Mouse (Mus musculus) adrenal gland, postnatal 10 days (tissue): ENCODE data around the gene Ndufa4l2. TPM values are rescaled to one million over a fixed set of nuclear protein-coding genes. Genes with fewer than 3 reads are reported as not detected.
A peak's percentile ranks its signal among the peaks of the same experiment; 100 is the strongest.

Experiments
- DNase-seq: peaks from one replicate; pipeline ENCODE4 v3.0.0; 2021; ENCODE audit warnings: mixed read lengths
- long read RNA-seq, 2 experiments: library from polyadenylated mRNA; stranded (forward); transcript quantifications; one replicate each; pipeline ENCODE4 v2.0.0; 2021
- total RNA-seq, 2 experiments: library from RNA; stranded (reverse); gene quantifications; 2 replicates each; pipeline ENCODE4 v1.2.3; 2021

Ndufa4l2 gene
- total RNA-seq, result 10 to 100 TPM; 49.3 to 56.4 TPM
- long read RNA-seq, experiment 1, transcript Ndufa4l2-201 (4 exons, 934 nt), result major isoform, 35 of 56 reads
- long read RNA-seq, experiment 1, partial matches to known transcripts, result 7 of 56 reads
- long read RNA-seq, experiment 1, other reads (novel, unspliced or antisense), result 13 of 56 reads
- long read RNA-seq, experiment 2, transcript Ndufa4l2-201 (4 exons, 934 nt), result major isoform, 26 of 36 reads
- long read RNA-seq, experiment 2, partial matches to known transcripts, result 3 of 36 reads
- long read RNA-seq, experiment 2, other reads (novel, unspliced or antisense), result 4 of 36 reads

DNA sequence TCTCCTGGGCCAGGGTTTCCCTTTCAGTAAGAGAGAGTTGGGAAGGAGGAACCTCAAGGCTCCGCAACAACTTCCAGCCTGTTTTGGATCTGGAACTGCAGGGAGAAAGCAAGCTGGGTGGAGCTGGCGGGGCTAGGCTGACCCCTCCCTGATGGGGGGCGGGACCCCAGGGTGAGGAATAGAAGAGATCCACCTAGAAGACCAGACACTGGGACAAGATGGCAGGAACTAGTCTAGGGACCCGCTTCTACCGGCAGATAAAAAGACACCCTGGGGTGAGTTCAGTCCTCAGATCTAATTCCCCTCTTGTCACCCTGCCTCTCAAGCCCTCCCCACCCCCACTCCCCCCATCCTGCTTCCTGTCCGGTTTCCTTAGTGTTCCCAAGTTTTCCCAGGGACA is at the start of gene Ndufa4l2:
Gene Ndufa4l2 (plus strand): TSS at position 204 of the 400 bp plus-strand sequence.
- no peak for DNase-seq

DNA sequence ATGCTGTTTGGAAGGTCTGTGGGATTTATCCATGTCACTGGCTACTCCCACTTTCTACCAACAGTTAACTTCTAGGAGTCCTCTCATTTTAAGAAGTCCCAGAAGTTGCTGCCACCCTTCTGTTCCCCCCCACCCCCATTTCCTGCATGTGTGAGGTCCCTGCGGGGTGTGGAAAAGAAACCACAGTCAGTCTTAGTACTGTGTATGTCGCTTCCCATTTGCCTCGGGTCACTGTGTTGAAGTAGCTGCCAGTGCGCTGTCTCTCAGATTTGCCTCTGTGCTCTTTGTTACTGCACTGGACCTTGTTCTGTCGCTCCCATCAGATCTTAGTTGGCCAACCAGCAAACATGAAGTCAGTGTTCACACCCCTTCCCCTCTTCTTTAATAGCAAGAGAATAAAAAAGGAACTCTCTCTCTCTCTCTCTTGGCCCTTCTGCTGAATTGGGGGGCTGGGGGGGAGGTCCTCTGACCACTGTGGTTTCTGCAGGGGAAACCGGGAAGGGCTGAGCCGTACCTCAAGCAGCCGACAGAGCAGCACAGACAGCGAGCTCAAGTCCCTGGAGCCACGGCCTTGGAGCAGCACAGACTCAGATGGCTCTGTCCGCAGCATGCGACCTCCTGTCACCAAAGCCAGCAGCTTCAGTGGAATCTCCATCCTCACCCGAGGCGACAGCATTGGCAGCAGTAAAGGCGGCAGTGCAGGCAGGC is 43.3 kb upstream of the Ndufa4l2 start:
- no peak for DNase-seq

DNA sequence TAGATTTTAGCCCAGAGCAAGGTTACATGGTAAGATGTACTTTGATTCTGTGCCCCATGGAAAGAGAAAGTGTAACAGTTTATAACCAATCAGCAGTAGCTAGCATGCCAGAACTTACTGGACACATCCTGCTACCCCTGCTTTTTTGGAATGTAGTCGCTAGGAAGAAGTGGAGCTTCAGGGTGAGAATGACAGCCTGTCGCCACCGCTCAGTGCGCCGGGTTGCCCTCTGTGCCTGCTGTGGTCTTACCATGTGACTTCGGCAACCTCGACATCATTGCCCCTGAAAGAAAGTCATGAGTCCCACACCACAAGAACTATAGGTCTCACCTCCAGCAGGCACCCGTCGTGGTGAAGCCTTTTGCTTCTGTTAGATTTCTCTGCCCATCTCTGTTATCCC is 42.0 kb upstream of the Ndufa4l2 start:
- no peak for DNase-seq

DNA sequence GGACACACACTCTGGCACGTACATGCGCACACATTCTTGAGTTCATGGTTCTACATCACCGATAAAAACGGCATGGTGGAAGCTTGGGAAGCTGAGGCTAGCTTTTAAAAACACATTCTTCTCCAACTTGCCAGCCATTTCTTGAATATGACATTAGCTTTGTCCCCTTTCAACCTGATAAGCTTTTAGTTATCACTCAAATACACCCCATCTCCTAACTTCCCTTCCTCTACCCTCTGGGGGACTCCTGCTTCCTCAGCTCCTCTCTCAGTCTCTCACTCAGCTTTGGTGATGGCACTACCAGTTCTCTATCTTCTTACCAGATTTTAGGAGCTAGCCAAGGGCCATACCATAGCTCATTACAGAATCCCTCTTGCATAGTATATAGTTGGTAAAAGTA is 39.6 kb upstream of the Ndufa4l2 start:
- no peak for DNase-seq

DNA sequence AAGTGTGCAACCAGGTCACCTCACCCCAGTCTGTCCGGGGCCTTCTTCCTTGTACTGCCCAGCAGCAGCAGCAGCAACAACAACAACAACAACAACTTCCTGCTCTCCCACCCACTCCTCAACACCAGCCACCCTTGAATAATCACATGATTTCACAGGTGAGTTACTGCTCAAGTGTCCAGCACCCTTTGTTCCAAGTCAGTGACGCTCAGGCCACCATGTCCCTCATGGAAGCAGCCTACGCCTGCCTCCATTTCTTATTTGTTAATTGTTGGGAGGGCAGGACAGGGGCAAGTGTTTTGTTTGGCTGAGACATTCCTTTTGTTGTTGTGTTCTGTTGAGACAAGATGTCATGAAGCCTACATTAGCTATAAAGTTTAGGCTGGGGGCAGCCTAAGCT is 38.2 kb upstream of the Ndufa4l2 start:
- no peak for DNase-seq

DNA sequence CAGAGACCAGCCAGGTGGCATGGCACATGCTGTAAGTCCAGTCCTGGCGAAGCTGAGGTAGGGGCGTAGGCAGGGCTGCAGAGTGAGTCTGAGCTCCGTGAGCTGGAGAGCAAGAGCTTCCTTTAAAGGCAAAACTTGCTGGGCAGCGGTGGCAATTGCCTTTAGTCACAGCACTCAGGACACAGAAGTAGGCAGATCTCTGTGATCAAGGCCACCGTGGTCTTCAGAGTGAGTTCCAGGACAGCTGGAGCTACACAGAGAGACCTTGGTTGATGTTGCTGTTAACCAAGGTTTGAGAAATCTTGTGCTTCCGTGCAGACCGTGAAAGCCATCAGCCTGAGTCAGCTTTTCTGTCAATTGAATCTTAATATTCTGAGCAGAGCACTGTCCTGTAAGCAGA is 37.5 kb upstream of the Ndufa4l2 start:
- peak; percentile 46 for DNase-seq

DNA sequence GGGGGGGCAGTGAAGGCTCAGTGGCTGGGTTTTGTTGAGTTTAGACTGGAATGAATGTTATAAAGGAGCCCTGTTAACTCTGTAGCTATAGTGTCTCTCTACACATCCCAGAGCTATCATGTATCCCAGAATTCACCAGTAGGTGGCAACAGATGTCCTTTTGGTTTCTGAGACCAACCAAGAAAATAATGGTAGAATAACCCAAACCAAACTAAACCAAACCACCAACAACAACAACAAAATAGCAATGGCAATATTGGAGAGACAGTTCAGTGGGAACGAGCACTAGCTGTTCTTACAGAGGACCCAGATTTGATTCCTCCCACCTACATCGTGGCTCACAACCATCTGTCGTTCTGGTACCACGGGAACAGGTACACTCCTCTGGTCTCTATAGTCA is 35.6 kb upstream of the Ndufa4l2 start:
- peak; percentile 53 for DNase-seq

DNA sequence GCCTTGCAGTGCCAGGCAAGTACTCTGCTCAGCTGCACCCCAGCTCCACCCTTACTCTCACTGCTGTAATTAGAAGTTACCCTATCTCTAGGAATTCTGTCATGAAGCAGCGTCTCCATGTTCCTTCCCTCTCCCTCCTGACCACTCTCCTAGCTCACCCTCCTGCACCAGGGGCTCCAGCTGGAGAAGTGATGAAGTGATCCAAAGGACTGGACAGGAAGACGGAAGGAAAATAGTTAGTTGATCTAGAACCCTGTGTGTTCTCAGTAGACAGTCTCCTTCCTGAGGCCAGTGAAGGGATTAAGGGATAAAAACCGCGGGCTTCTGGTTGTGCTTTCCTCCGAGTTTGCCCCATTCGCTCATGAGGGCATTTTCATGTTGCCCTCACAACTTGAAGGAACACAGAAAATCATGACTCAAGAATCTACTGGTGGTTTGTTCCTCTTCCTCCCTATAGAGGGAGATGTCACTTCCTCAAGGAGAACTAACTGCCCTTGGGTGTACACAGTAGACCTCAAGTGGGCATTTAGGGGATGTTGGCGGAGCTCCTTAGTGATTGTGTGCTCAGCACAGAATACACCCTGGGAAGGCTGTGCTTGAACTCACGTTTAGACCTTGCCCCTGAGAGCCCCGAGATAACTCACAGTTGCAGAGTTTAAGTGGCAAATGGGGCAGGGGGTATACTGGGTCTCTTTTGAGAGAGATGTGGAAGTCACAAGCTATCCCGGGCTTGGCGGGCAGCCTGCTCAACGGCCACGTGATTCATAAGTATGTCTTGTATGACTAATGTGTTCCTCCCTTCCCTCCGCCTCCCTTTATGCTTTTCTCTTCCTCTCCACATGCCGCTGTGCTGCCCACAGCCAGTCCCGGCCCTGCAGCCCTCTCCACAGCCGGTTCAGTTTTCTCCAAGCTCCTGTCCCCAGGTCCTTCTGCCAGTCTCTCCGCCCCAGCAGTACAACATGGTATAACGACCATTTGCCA is 33.6 kb upstream of the Ndufa4l2 start:
- DNase-seq, result peak; percentile 78

DNA sequence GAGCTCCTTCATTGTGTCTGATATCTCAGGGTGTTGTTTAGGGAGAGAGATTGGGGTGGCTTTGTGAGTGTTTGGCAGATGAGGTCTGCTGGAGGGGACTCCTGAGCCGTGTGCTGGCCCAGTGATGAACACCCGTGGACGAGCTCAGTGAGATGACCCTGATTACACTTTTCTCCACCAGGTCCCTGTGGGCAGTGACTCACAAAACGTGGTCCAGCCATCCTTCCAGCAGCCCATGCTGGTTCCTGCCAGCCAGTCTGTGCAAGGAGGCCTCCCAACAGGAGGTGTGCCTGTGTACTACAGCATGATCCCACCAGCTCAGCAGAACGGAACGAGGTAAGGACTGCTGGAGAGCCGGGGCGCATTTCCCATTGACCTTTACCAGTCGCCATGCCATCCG is 29.5 kb upstream of the Ndufa4l2 start:
- no peak for DNase-seq

DNA sequence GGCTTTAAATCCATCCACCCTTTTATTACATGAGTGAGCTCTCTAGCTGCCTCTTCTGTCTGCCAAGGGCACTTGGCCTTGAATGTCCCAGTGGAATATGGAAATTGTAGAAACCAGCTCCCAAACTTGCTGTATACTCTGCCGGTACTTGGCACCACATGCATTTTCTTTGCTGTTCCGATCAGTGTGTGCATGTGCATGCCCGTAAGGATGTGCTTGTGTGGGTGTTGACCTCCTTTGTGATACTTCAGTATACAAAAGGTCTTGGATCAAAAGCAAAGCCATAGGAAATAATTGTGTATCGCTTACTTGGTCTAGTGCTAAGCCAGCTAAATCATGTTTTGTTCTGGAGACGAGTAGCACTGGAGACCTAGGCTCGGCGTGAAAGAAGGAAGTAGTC is 25.9 kb upstream of the Ndufa4l2 start:
- no peak for DNase-seq

DNA sequence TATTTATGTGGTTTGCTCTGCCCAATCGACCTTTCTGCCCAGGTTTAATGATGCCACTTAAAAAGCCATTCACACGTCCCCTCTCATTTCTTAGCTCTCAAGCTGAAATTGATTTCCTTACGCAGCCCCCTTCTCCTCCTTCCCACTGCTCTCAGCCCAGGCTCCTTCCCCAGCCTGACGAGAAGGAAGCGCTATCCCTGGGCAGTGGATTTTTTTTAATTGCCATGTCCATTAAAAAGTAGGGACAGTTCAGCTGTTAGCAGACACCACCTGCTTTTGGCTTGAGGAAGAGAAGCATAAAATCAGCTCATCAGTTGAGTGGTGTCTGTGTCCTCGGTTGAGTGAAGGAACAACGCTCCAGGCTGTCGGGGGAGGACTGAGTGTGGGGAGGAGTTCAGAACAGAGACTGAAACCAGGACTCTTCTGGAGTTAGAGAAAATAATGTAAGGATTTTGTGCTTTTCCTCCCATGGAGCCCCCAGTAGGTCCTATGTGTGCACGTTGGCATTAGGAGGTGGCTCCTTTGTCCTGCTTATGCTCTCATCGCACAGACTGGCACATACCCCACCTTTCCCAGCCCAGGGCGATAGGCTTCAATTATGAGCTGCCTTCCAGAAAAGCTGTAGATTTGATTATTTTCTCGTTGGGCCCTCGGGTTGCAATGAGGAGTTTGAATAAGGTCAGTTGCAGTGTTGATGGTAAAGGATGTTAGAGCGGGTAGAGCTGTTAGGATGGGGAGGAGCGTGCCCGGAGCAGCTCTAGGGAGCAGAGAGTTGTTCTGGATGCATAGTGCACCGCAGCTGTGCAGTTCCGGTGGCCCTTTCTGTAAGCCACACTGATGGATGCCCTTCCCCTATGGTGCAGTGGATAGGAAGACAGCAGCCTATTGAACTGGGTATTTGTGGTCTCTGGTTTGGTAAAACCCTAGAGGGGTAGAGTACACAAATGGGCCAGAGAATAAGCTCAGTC is 24.3 kb upstream of the Ndufa4l2 start:
- no peak for DNase-seq

DNA sequence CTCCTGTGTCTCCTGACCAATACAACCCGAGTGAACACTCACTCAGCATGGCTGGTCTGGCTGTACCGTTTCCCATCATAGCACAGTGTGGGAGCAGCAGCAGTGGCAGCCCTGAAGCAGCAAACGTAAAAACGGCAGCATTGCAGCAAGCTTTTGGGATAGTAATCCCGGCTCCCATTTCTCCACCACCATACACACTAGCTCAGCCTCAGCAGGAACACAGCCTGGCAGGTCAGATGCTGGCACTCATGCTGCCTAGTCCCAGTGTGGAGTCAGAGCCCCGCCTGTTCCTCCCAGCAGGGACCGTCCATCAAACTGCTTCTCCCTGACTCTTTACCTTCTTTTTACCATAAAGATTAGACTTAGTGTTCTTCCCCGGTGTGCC is 23.6 kb upstream of the Ndufa4l2 start:
- no peak for DNase-seq

DNA sequence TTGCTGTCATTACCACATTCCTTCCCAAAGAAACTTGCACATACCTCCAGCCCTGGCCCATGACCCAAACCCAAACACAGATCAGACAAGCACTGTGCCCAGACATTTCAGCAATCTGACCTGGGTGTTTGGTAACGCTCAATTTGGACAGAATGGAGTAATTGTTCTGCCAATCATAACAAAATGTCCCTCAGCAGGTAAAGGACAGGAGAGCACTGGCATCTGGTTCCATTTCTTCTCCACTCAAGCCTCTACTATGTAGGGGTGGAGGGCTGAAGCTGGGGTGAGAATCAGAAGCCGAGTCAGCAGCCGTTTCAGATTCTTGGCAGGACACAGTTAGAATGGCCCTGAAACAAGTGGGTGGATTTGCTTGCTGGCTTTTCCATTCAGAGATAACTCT is 22.6 kb upstream of the Ndufa4l2 start:
- DNase-seq, result no peak

DNA sequence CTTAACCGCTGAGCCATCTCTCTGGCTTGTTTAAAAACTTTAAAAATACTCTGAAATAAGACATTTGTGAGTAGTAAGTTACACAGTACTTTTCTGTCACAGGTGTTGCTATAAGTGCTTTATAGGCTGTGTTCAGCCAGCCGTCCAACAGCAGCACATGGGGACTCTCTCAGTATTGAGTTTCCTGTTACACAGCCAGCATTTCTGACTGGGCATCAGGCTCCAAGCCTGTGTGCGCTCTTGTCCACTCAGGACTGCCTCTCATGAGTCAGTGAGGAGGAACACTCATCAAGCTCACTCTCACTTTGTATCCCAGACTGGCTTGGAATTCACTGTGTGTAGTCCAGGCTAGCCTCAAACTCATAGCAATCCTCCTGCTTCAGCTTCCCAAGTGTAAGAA is 18.6 kb upstream of the Ndufa4l2 start:
- no peak for DNase-seq

DNA sequence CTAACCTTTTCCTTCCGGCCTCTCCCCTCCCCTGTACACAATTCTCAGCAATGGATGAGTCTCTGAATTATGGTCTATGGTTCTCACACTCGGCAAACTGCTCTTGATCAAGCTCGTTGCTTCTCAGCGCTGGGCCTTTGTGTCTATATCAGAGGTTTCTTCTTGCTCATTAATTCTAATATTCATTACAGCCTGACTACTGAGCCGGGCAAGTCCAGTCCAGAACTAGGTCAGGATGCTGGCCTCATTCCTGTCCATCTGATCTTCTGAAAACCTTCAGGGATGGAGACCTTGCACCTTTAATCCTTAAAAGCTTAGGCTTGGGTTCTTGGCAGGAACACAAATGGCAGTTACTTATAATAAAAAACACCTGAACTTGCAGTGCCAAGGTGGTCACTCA is 15.3 kb upstream of the Ndufa4l2 start:
- no peak for DNase-seq

DNA sequence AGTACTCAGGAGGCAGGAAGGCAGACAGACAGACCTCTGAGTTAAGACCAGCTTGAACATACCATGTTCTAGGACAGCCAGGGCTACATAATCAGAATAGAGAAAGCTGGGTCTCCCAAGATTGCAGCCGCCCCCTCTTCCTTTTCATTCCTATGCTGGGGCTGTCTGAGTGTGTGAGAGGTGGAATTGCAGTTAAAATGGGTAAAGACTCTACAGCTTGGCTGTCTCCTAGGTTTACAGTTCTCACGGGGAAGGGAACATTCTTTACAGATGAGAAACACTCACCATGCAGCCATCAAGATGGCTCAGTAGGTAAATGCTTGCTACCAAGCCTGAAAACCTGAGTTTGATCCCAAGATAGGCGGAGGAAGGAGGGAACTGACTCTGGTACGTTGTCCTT is 14.7 kb upstream of the Ndufa4l2 start:
- no peak for DNase-seq

DNA sequence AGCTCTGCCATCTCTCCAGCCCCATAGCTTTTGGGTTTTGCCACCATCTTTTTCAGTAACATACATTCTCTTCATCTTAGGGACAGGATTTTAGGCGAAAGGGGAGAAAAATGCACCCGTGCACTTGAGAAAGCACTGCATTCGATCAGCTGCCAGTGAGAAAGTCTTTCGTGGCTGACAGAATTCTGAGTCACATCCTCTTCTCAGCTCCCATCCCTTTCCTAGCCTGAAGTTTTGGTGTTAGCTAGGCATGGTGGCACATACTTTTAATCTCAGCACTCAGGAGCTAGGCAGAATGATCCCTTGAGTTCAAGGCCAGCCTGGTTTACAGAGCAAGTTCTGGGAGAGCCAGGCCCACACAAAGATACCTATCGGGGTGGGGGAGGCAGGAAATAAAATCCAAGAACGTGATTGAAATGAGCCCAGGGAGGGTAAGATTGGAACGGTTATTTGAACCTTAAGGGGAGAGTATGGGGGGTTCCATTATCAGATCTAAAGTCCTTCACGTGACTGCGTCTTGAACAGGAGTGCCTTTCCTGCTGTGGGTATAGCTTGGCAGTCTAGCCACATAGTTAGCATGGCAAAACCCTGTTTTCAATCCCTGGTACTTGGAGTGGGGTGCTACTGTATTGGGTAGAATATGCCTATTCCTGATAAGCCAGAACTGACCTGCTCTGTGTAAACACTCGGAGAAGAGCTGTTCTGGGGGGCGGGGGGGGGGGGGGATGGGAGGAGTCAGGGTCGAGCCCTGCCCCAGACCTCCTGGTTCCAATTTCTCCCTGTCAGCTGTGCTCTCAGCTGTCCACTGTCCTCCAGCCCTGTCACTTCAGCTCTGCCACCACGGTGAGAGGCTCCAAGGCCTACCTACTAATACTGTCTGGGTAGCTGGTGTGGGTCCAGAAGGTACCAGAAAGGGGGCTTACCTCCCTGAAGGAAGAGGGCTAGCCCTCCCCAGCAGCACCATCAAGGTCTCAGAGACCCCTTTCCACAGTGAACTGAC is 13.6 kb upstream of the Ndufa4l2 start, which contains the start of gene Stac3:
Gene Stac3 (plus strand): TSS at position 793 of the 1,000 bp plus-strand sequence.
- DNase-seq, result no peak

DNA sequence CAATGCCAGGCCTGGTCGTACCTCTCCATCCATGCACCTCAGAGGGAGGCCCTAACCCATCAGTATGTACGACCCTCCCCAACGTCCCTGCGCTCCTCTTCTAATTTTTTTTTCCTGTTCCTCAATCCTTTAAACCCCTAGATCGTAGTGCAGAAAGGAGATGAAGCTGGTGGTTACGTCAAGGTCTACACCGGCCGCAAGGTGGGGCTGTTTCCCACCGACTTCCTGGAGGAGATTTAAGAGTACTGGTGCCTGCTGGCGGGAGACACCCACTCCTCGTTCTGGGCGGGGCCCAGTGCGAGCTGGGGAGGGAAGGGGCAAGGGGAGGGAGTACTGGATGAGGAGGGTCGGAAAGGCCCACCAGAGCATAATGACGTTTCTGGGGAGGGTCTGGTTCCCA is 6.5 kb upstream of the Ndufa4l2 start:
- DNase-seq, result peak; percentile 81

DNA sequence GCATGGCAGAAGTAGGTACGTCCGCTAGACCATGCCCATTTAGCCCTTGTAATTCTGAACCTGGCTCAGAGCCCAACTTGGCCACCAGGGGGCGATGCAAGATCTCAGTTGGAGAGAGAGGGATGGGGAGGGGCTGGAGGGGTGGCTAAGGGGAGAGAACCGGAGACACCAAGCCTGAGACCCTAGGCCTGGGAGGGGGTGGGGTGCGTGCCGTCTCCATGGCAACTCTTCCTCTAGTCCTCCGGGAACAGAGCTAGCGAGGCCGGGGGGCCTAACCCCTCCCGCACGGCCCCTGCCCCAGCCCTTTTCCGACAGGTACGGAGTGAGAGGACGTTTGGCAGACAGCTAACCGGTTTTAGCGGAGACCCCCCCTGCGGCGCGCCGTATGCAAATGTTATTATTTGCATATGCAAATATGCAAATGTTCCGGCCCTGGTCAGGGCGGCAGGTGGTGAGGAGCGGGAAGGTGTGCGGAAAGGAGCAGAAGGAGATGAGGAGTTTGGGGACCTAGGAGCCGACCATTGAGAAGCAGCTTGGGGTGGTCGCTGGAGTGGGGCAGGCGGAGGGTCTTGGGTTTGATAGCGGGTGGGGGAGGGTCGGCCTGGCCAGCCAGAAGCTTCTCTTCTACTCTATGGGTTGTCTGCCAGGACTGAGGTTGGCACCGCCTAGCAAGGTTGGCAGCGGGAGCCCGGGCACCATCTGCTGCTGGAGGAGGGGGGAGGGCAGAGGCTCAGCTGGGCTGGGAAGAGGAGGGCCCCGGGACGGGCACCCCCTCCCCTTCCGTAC is 5.5 kb upstream of the Ndufa4l2 start:
- peak; percentile 89 for DNase-seq
